Mouse (Mus musculus) intestine, postnatal 0 days (tissue): ENCODE results near the gene Lrrc47. TPM values are rescaled to one million over a fixed set of nuclear protein-coding genes. Genes with fewer than 3 reads are reported as not detected.

Experiments
- ATAC-seq: fragments of 200-750 bp; cut with Nextera tagmentation; 2 replicates; pipeline ENCODE4 v1.8.0; 2017; ENCODE audit warnings: mild to moderate bottlenecking, moderate TSS enrichment, moderate library complexity
- H3K27ac ChIP-seq: fragments of 300-500 bp; sonication (generic); 2 replicates; pipeline ENCODE4 v1.5.1; 2014; ENCODE audit warnings: mild to moderate bottlenecking, low read depth, low read length, moderate library complexity
- H3K27me3 ChIP-seq: fragments of 300-500 bp; sonication (generic); replicated peaks from 2 replicates; pipeline ENCODE4 v1.6.1; 2014; ENCODE audit warnings: low read length, mixed read lengths; ENCODE audit not compliant: control insufficient read depth, insufficient read depth
- H3K36me3 ChIP-seq: fragments of 300-500 bp; sonication (generic); 2 replicates; pipeline ENCODE4 v1.6.1; 2014; ENCODE audit warnings: mild to moderate bottlenecking, moderate library complexity; ENCODE audit not compliant: control insufficient read depth, insufficient read depth
- H3K4me1 ChIP-seq: fragments of 300-500 bp; sonication (generic); replicated peaks from 2 replicates; pipeline ENCODE4 v1.6.1; 2014; ENCODE audit warnings: antibody characterized with exemption, low read length, mixed read lengths; ENCODE audit not compliant: control insufficient read depth, insufficient read depth
- H3K4me2 ChIP-seq: fragments of 300-500 bp; sonication (generic); replicated peaks from 2 replicates; pipeline ENCODE4 v1.6.1; 2014; ENCODE audit warnings: low read depth, mild to moderate bottlenecking, moderate library complexity
- H3K4me3 ChIP-seq: fragments of 300-500 bp; sonication (generic); 2 replicates; pipeline ENCODE4 v1.5.1; 2014; ENCODE audit warnings: low read depth, low read length
- H3K9ac ChIP-seq: fragments of 300-500 bp; sonication (generic); 2 replicates; pipeline ENCODE4 v1.6.1; 2014; ENCODE audit warnings: mild to moderate bottlenecking, low read depth, low read length
- H3K9me3 ChIP-seq: fragments of 300-500 bp; sonication (generic); 2 replicates; pipeline ENCODE4 v1.6.1; 2016; ENCODE audit warnings: mixed run types; ENCODE audit not compliant: control insufficient read depth
- CTCF ChIP-seq: sonication (generic); IDR thresholded peaks from 2 replicates; pipeline ENCODE4 v1.5.1; 2016; ENCODE audit warnings: low read depth, mild to moderate bottlenecking, control low read depth, antibody characterized with exemption, moderate library complexity
- WGBS: fragments of 180-500 bp; shearing (Covaris S2); extraction: QIAGEN DNeasy Blood & Tissue Kit; methylation state at CpG from one replicate; pipeline ENCODE4 v1.1.7; 2014; 5-methylcytosine and 5-hydroxymethylcytosine counted together
- polyA plus RNA-seq: library from polyadenylated mRNA; unstranded; fragments of >200 nt; fragmentation: Nextera tagmentation; extraction: Ambion mirVana; gene quantifications from 2 replicates; pipeline ENCODE4 v1.2.1, GENCODE M21; 2015

The Lrrc47 gene
- polyA plus RNA-seq, 1 experiment from 2014 or later: 13.1 TPM

- Histone ChIP-seq H3K9me3 (no peaks in the 10 kb centered on the region), H3K36me3 (no peaks in the 10 kb centered on the region), H3K4me1 (no peaks in the 10 kb centered on the region), H3K4me3 (no peak overlapping the region), H3K4me2 (no peak overlapping the region), H3K27me3 (no peaks in the 10 kb centered on the region), H3K9ac (no peak overlapping the region), H3K27ac (no peak overlapping the region)
- peak; percentile 43 for TF ChIP-seq CTCF
- WGBS: 69% methylated on average over 5 of the region's 5 CpGs
- no peak for ATAC-seq
These were observed 34.3 kb downstream of the Lrrc47 start for GRCm38 (mm10) chr4:154045837-154046236.

DNA sequence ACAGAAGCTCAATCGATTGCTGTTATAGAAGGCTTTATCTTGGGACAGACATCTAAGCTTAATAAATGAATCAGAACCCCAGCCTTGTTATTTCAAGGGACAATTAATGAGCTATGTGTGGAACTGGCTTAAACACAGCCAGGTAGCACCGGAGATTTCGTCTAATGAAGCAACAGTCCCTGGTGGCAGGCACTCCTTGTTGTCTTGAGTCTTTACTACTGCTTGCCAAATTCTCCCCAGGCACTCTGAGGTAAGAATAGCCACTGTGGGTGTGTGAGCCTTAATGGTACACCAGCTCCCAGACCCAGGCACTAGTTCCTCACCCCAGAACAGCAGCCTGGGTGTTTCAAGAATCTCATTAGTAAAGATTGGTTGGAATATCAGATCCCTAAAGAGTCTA, 39.9 kb downstream of the Lrrc47 start:
- no peak overlapping the region for H3K4me3 ChIP-seq
- no peak for ATAC-seq
- no peaks in the 10 kb centered on the region for H3K9me3 ChIP-seq
- H3K4me2 ChIP-seq: no peak overlapping the region
- no peak overlapping the region for H3K27ac ChIP-seq
- H3K9ac ChIP-seq: no peak overlapping the region
- no peaks in the 10 kb centered on the region for H3K27me3 ChIP-seq
- WGBS: 90% methylated on average over 3 of the region's 3 CpGs
- H3K36me3 ChIP-seq: no peaks in the 10 kb centered on the region
- H3K4me1 ChIP-seq: no peaks in the 10 kb centered on the region
- no peak for TF ChIP-seq CTCF

DNA sequence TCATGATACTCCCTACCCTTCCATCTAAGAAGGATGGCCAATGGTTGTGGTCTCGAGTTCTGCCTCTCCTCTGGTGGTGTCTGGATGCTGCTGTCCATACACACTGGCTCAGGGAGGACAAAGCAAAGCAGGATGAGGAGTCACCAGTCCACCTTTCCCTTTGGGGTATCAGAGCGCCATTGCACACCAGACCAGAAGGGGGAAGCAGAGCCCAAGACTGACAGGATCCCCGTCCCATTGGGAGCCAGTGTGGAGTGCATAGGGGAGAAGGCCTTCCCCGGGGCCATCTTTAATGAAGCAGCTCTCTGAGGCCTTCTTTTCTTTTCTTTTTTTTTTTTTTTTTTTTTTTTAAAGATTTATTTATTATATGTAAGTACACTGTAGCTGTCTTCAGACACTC, 41.5 kb downstream of the Lrrc47 start:
- H3K9ac ChIP-seq: no peak overlapping the region
- H3K9me3 ChIP-seq: no peaks in the 10 kb centered on the region
- no peak overlapping the region for H3K27ac ChIP-seq
- no peaks in the 10 kb centered on the region for H3K36me3 ChIP-seq
- H3K4me1 ChIP-seq: no peaks in the 10 kb centered on the region
- TF ChIP-seq CTCF: peak; percentile 49
- 56% methylated on average over 4 of the region's 4 CpGs for WGBS
- no peak for ATAC-seq
- no peak overlapping the region for H3K4me2 ChIP-seq
- H3K4me3 ChIP-seq: no peak overlapping the region
- no peaks in the 10 kb centered on the region for H3K27me3 ChIP-seq

DNA sequence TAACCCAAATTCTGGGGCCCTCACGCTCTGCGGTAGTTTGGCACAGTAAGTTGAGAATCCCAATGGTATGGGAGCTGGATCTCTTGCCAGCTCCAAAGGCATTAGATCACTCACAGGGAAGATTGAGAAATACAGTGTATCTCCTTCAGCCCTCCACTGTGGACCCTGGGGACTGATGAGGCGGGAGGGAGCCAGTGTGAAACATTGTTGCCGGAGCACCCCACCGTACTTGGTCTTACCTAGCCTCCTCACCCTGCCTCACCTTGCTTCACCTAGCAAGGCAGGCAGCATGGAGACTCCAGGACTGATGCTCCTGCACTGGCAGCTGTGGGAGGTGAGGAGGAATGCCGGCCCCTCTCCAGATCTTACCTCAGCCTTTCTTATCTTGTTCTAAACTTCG, 44.0 kb downstream of the Lrrc47 start:
- Histone ChIP-seq H3K27me3 (no peaks in the 10 kb centered on the region), H3K9ac (no peak overlapping the region), H3K9me3 (no peaks in the 10 kb centered on the region), H3K27ac (no peak overlapping the region), H3K4me2 (no peak overlapping the region), H3K4me1 (no peaks in the 10 kb centered on the region), H3K36me3 (no peaks in the 10 kb centered on the region), H3K4me3 (no peak overlapping the region)
- 0 out of 2 replicates have a peak, but pooled peaks have one; percentile 28 for ATAC-seq
- 85% methylated on average over 7 of the region's 7 CpGs for WGBS
- no peak for TF ChIP-seq CTCF

- H3K4me1 ChIP-seq: no peaks in the 10 kb centered on the region
- H3K27me3 ChIP-seq: no peaks in the 10 kb centered on the region
- no peaks in the 10 kb centered on the region for H3K9me3 ChIP-seq
- ATAC-seq: no peak
- no peak overlapping the region for H3K9ac ChIP-seq
- WGBS: 71% methylated on average over 2 of the region's 2 CpGs
- no peak overlapping the region for H3K4me2 ChIP-seq
- H3K36me3 ChIP-seq: no peaks in the 10 kb centered on the region
- H3K27ac ChIP-seq: no peak overlapping the region
- TF ChIP-seq CTCF: no peak
- H3K4me3 ChIP-seq: no peak overlapping the region
These were observed 44.5 kb downstream of the Lrrc47 start for GRCm38 (mm10) chr4:154056046-154056445.

DNA sequence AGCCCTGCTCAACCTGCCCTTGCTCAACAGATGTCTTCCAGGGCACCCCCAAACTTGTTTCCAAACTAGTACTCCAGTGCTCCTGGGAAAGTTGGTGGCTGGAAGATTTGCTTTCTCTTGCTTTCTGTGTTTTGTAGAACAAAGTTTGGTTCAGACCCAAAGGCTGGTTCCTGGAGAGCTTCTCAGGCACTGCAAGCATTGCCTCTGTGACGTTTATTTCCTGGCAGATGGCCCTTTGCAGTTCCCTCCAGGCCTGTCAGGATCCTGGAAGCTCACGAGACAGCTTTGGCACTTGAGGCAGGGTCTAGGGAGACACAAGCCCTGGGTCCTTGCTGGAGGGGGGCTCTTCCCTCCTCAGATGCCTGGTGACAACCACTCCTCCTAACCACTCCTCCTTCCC, 45.1 kb downstream of the Lrrc47 start:
- H3K9me3 ChIP-seq: no peaks in the 10 kb centered on the region
- no peak overlapping the region for H3K4me2 ChIP-seq
- 21% methylated on average over 2 of the region's 2 CpGs for WGBS
- no peak overlapping the region for H3K4me3 ChIP-seq
- H3K27me3 ChIP-seq: no peaks in the 10 kb centered on the region
- H3K9ac ChIP-seq: no peak overlapping the region
- no peaks in the 10 kb centered on the region for H3K4me1 ChIP-seq
- H3K27ac ChIP-seq: no peak overlapping the region
- no peak for TF ChIP-seq CTCF
- no peak for ATAC-seq
- H3K36me3 ChIP-seq: no peaks in the 10 kb centered on the region

DNA sequence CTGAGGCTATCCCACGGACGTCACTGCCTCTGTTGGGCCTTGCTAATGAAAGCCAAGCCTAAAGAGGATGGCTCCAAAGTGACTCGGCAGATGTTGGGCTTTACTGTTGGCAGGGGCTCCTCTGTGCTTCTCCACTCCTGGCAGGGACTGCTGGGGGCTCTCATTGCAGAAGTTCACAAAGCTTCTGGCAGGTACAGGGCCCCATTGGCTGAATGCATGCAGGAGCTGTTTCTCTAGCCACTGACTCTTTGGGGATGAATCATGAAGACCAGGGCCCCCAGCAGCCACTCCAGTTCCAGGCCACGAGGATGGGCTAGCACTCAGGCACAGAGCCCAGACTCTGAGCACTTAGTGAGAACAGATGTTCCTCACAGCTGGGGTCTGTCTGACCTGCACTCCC, 46.2 kb downstream of the Lrrc47 start:
- Histone ChIP-seq H3K9me3 (no peaks in the 10 kb centered on the region), H3K4me3 (no peak overlapping the region), H3K4me2 (no peak overlapping the region), H3K27ac (no peak overlapping the region), H3K4me1 (no peaks in the 10 kb centered on the region), H3K27me3 (no peaks in the 10 kb centered on the region), H3K9ac (no peak overlapping the region), H3K36me3 (no peaks in the 10 kb centered on the region)
- TF ChIP-seq CTCF: no peak
- WGBS: 65% methylated on average over 4 of the region's 4 CpGs
- ATAC-seq: no peak
